Mouse (Mus musculus) stomach, postnatal 0 days (tissue): ENCODE measurements around the gene Auh.

Experiments
- CTCF ChIP-seq: IDR thresholded peaks from 2 replicates; pipeline ENCODE4 v1.5.1; 2016; ENCODE audit warnings: antibody characterized with exemption, low read depth, mild to moderate bottlenecking, moderate library complexity
- EP300 ChIP-seq: optimal IDR thresholded peaks from 2 replicates; pipeline ENCODE3; 2016; ENCODE audit warnings: antibody characterized with exemption

GRCm38 (mm10) chr13:52834591-52834990 is 94.9 kb downstream of the Auh start:
- TF ChIP-seq EP300 (no peak), CTCF (no peak)
